Mouse (Mus musculus): Measurements from ENCODE around the gene Zmiz1.

Gene Zmiz1

GRCm38 (mm10) chr14:25459016-25459393 lies at the start of gene Zmiz1:
TSS of gene Zmiz1 (plus strand) at chr14:25459185.
- peak; percentile 93 for DNase-seq

GRCm38 (mm10) chr14:25411848-25412527 lies 47.0 kb upstream of the Zmiz1 start:
- DNase-seq = no peak

- no peak for DNase-seq
Observed at GRCm38 (mm10) chr14:25412811-25413210, 46.2 kb upstream of the Zmiz1 start.

GRCm38 (mm10) chr14:25413510-25413909 lies 45.5 kb upstream of the Zmiz1 start:
- no peak for DNase-seq

- no peak for DNase-seq
Observed at GRCm38 (mm10) chr14:25414115-25414514, 44.9 kb upstream of the Zmiz1 start.

- DNase-seq = peak; percentile 42
Observed at GRCm38 (mm10) chr14:25420001-25420690, 38.8 kb upstream of the Zmiz1 start.

- DNase-seq = peak; percentile 42
Observed at GRCm38 (mm10) chr14:25420987-25421386, 38.0 kb upstream of the Zmiz1 start.

GRCm38 (mm10) chr14:25421596-25422001 lies 37.4 kb upstream of the Zmiz1 start:
- DNase-seq = peak; percentile 73

GRCm38 (mm10) chr14:25422946-25423345 lies 36.0 kb upstream of the Zmiz1 start:
- DNase-seq = no peak

- no peak for DNase-seq
Observed at GRCm38 (mm10) chr14:25423721-25424443, 35.1 kb upstream of the Zmiz1 start.

- no peak for DNase-seq
Observed at GRCm38 (mm10) chr14:25438255-25438654, 20.7 kb upstream of the Zmiz1 start.

- DNase-seq = no peak
Observed at GRCm38 (mm10) chr14:25440116-25440515, 18.9 kb upstream of the Zmiz1 start.

GRCm38 (mm10) chr14:25440777-25441176 lies 18.2 kb upstream of the Zmiz1 start:
- DNase-seq = no peak

- no peak for DNase-seq
Observed at GRCm38 (mm10) chr14:25441469-25441868, 17.5 kb upstream of the Zmiz1 start.

- DNase-seq = no peak
Observed at GRCm38 (mm10) chr14:25442676-25443075, 16.3 kb upstream of the Zmiz1 start.

- peak; percentile 61 for DNase-seq
Observed at GRCm38 (mm10) chr14:25447136-25447775, 11.7 kb upstream of the Zmiz1 start.

- DNase-seq = no peak
Observed at GRCm38 (mm10) chr14:25448471-25448870, 10.5 kb upstream of the Zmiz1 start.

- no peak for DNase-seq
Observed at GRCm38 (mm10) chr14:25451099-25451667, 7.8 kb upstream of the Zmiz1 start.

GRCm38 (mm10) chr14:25451699-25452632 lies 7.0 kb upstream of the Zmiz1 start:
- DNase-seq = no peak

- DNase-seq = no peak
Observed at GRCm38 (mm10) chr14:25452633-25453025, 6.4 kb upstream of the Zmiz1 start.

- peak; percentile 52 for DNase-seq
Observed at GRCm38 (mm10) chr14:25454066-25454760, 4.8 kb upstream of the Zmiz1 start.
